Mouse (Mus musculus): ENCODE results near the gene Nrd1.

GRCm38 (mm10) chr4:109092344-109092743, 91.9 kb downstream of the Nrd1 start:
- TF ChIP-seq CTCF (IDR thresholded peaks at IDR 0.05; ENCODE audit: low read depth) = no peak
- TF ChIP-seq EP300 (optimal IDR thresholded peaks at IDR 0.05) = no peak

Measured in stomach, postnatal 0 days (tissue).